Mouse (Mus musculus) retina, postnatal 7 days (tissue): ENCODE measurements around the gene Supt20.
"Not testable (repeated sequence)": the region's sequence is repeated elsewhere in the genome, so short reads cannot be mapped to it uniquely, and the experiment has no call there.

Source experiments
- DNase-seq: peaks from one replicate; pipeline ENCODE4 v3.0.0-alpha.2; 2012; ENCODE audit warnings: low read depth, low spot score

Gene Supt20

DNA sequence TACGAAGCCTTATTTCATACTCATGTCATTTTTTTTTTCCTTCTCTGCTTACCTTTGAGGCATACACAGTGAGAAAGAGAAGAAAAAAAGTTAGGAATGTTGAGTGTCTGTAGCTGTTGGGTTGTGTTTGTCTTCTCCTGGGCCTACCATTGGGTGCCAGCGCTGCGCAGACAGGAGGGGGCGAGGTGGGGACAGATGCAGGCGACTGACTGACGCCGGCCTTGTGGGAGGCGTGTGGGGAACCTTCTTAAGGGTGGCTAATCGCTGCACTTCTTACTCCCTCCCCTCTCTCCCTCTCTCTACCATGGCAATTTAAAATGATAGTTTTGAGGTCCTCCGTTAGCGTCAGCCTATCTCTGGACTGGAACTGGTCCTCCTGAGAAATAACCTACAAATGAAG, 63.5 kb downstream of the Supt20 start:
- DNase-seq: no peak

DNA sequence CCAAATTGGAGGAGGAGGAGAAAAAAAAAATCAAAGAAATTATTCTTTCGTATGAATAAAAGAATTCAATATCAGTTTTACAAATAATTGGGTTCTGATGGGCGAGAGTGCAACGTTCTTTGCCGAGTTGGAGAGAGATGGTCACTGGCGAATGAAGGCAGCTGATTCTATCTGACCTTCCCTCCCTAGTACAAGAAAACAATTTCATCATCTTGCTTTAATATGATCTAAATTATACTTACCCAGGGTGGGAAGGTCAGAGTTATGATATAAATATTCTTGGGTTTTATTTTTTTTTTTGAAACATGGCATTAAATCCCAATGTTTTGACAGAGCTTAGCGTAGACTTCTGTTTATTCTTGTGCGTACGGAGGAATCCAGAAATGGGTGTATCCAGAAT, 64.8 kb downstream of the Supt20 start:
- no peak for DNase-seq

- DNase-seq: no peak
These were observed 66.6 kb downstream of the Supt20 start for GRCm38 (mm10) chr3:54759211-54759610.

GRCm38 (mm10) chr3:54760321-54761115, 67.9 kb downstream of the Supt20 start:
- DNase-seq: no peak

- no peak for DNase-seq
These were observed 68.7 kb downstream of the Supt20 start for GRCm38 (mm10) chr3:54761258-54761657.

DNA sequence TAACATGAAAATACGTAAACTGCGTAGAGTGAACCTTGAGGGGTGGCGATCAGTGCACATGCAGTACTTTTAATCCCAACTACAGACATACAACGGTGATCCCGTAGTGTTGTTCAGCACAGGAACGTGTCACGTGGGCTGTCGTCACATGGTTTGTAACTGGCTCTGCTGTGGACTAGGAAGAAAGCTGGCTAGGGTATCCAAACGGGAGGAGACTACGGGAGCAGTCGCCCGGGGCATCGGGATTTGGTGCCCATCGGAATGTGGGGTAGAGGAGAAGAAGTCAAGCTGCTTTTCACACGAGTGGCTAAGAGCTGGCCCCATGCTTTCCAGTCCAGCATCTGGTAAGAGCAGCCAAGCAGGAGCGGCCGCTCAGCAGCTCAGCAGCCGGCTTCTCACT, 71.8 kb downstream of the Supt20 start:
- no peak for DNase-seq

DNA sequence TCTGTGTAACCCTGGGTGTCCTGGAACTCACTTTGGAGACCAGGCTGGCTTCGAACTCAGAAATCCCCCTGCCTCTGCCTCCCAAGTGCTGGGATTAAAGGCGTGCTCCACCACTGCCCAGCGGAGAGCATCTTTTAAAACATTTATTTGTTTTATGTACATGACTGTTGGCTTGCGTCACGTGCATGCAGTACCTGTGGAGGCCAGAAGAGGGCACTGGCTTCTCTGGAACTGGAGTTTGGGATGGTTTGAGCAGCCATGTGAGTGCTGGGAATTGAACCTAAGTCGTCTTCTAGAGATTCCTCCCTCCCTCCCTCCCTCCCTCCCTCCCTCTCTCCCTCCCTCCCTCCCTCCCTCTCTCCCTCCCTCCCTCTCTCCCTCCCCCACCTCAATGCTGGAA, 72.9 kb downstream of the Supt20 start:
- DNase-seq: not testable (repeated sequence)

GRCm38 (mm10) chr3:54766034-54766433, 73.4 kb downstream of the Supt20 start:
- no peak for DNase-seq

GRCm38 (mm10) chr3:54766811-54767210, 74.2 kb downstream of the Supt20 start:
- no peak for DNase-seq

GRCm38 (mm10) chr3:54768592-54768991, 76.0 kb downstream of the Supt20 start:
- DNase-seq: no peak

DNA sequence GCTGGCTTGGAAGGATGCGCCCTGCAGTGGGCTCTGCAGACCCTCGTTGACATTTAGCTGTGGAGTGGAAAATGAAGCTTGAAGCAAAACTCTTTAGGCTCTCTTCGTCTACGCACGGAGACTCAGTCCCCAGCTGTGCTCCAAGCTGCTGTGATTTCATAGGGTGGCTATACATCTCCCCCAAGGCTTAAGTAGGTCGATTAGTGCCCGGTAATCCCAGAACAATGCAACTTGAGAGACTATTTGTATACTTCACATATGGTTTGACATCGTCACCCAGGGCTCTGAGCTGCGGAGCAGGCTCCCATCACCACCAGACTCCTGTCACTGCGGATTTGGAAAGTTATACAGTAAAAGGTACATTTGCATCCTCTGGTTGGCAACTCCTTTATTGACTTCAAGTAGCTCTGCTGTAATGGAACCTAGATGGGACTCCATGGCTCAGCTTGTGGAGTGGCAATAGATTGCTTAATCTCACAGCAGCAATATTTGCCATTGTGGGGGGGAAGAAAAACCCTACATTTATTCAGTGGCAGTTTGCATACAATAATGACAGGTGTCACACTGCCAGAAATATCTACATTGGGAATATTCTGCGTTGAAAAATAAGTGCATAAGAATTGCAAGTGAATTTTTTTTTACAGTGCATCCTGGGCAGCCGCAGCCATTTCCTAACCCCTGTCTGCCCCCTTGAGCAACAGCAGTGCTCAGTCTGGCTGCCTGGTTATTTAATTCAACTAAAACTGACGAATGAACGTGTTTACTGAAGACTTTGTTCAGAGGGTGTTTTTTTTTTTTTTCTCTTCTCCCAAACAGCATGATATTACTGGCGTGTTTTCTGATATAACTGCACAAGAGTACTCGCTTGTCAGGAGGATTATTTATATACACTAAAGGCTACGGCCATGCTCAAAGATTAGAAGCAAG, 77.0 kb downstream of the Supt20 start:
- no peak for DNase-seq

DNA sequence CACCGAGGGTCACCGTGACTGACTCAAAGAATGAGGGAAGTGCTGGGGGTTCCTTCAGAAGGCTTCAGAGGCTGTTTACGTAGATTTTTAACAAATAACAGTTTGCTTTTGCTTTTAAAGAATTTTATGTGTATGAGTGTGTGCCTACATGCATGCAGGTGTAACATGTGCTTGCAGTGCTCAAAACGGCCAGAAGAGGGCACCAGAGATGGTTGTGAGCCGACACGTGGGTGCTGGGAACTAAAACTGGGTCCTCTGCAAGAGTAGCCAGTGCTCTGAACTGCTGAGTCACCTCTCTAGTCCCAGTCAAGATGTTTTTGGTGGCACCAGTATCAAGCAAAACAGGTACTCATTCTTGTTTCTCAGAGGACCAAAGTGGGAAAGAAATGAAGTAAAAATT, 81.0 kb downstream of the Supt20 start:
- no peak for DNase-seq

GRCm38 (mm10) chr3:54775989-54776631, 83.5 kb downstream of the Supt20 start:
- no peak for DNase-seq
